In the genomic region with DNA sequence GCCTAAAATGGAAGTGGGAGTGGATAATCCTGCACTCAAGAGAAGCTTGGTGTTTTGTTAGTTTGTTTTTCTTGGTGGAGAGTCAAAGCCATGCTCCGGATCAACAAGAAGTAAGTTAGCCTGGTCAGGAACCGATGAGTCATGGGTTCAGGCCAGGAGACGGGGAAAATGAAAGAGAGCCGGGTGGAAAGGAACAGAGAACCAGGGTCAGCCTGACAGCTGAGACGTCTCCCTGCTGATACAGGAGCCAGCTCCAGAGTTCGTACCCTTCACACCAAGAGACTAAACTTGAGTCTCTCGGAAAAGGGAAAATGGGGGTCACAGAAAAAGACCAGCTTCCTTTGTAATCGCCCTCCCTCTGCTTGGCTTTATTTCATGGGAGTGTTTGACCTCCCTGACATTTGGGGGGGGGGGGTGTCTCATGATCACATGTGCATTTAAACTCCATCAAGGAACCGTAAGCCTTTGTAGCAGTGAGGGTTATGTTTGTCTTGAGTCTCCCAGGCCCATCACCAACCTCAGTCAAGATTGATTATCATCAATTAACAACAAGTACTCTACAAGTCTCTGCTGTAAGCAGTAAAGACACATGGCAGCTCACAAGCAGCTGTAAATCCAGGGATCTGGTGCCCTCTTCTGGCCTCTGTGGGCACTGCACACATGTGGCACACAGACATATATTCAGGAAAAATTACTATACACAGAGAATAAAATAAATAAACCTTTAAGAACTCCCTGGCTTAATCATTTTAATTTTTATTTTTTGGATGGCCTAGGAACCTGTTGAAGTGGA, we compare ENCODE assay signal across 8 mouse cellular contexts. TPM values are rescaled to one million over a fixed set of nuclear protein-coding genes. Genes with fewer than 3 reads are reported as not detected.
DNase-seq lines count a peak whose midpoint lies in the region; ATAC-seq lines count a peak whose summit lies in the region.

No protein-coding gene starts in this region.

- H3K9ac ChIP-seq in midbrain, embryonic 16.5 days (ENCODE audit: low read depth, low read length), result no peak overlapping the region
- no peak overlapping the region for H3K9ac ChIP-seq in hindbrain, embryonic 16.5 days (ENCODE audit: low read depth, low read length)

- no peaks in the 10 kb centered on the region for H3K27me3 ChIP-seq in midbrain, embryonic 10.5 days (ENCODE audit: low read depth, poor library complexity, severe bottlenecking)
- no peaks in the 10 kb centered on the region for H3K27me3 ChIP-seq in midbrain, embryonic 16.5 days (ENCODE audit: control insufficient read depth, insufficient read depth, low read depth, low read length)
- no peaks in the 10 kb centered on the region for H3K27me3 ChIP-seq in embryonic facial prominence, embryonic 10.5 days (replicated peaks; ENCODE audit: low read depth, poor library complexity, severe bottlenecking)
- no peaks in the 10 kb centered on the region for H3K27me3 ChIP-seq in hindbrain, embryonic 16.5 days (replicated peaks; ENCODE audit: control insufficient read depth, insufficient read depth, low read length)
- no peaks in the 10 kb centered on the region for H3K27me3 ChIP-seq in limb, embryonic 10.5 days (ENCODE audit: low read depth, poor library complexity, severe bottlenecking)

- DNase-seq in midbrain, embryonic 10.5 days (ENCODE audit: low spot score), result peak; percentile 78
- DNase-seq in adipocyte (ENCODE audit: low spot score), result peak; percentile 38
- peak; percentile 83 for DNase-seq in embryonic facial prominence, embryonic 10.5 days (ENCODE audit: low spot score)
- peak; percentile 86 for DNase-seq in limb, embryonic 10.5 days (ENCODE audit: low spot score)
- DNase-seq in thymus, postnatal 4 days, result peak; percentile 87

- H3K9me3 ChIP-seq in midbrain, embryonic 10.5 days (replicated peaks), result peaks cover 13% of the 10 kb centered on the region; the same call in 1 of the 2 replicates
- H3K9me3 ChIP-seq in midbrain, embryonic 16.5 days (replicated peaks; ENCODE audit: control insufficient read depth, low read length, poor library complexity, severe bottlenecking), result no peaks in the 10 kb centered on the region
- peaks cover 14% of the 10 kb centered on the region; the same call in 1 of the 2 replicates for H3K9me3 ChIP-seq in embryonic facial prominence, embryonic 10.5 days
- H3K9me3 ChIP-seq in hindbrain, embryonic 16.5 days (ENCODE audit: control insufficient read depth, low read length), result no peaks in the 10 kb centered on the region
- H3K9me3 ChIP-seq in limb, embryonic 10.5 days (replicated peaks), result no peaks in the 10 kb centered on the region

- ATAC-seq in midbrain, embryonic 16.5 days, result no peak
- ATAC-seq in hindbrain, embryonic 16.5 days, result 0 out of 2 replicates have a peak, but pooled peaks have one; percentile 50
- peak; percentile 58; the same call in 1 of the 2 replicates for ATAC-seq in neutrophil, adult 5-6 weeks (ENCODE audit: extremely low read depth, insufficient number of reproducible peaks, low FRiP score, poor library complexity, severe bottlenecking)

- H3K4me2 ChIP-seq in midbrain, embryonic 16.5 days (ENCODE audit: low read length), result no peak overlapping the region
- H3K4me2 ChIP-seq in hindbrain, embryonic 16.5 days (ENCODE audit: low read length), result no peak overlapping the region

- WGBS in midbrain, embryonic 10.5 days, result 75% methylated on average over 9 of the region's 9 CpGs
- 73% methylated on average over 9 of the region's 9 CpGs for WGBS in midbrain, embryonic 16.5 days
- WGBS in embryonic facial prominence, embryonic 10.5 days, result 65% methylated on average over 9 of the region's 9 CpGs
- WGBS in hindbrain, embryonic 16.5 days, result 66% methylated on average over 9 of the region's 9 CpGs
- WGBS in limb, embryonic 10.5 days, result 68% methylated on average over 9 of the region's 9 CpGs

- peaks cover 6% of the 10 kb centered on the region; the same call in 1 of the 2 replicates for H3K4me1 ChIP-seq in midbrain, embryonic 10.5 days
- H3K4me1 ChIP-seq in midbrain, embryonic 16.5 days (ENCODE audit: control insufficient read depth, insufficient read depth, low read length), result no peaks in the 10 kb centered on the region
- 0 out of 2 replicates have a peak, but pooled peaks cover 5% of the 10 kb centered on the region for H3K4me1 ChIP-seq in embryonic facial prominence, embryonic 10.5 days
- no peaks in the 10 kb centered on the region for H3K4me1 ChIP-seq in hindbrain, embryonic 16.5 days (ENCODE audit: control insufficient read depth, insufficient read depth, low read depth, low read length)
- no peaks in the 10 kb centered on the region for H3K4me1 ChIP-seq in limb, embryonic 10.5 days

- H3K36me3 ChIP-seq in midbrain, embryonic 10.5 days, result no peaks in the 10 kb centered on the region
- H3K36me3 ChIP-seq in midbrain, embryonic 16.5 days (ENCODE audit: control insufficient read depth, insufficient read depth, low read length), result no peaks in the 10 kb centered on the region
- no peaks in the 10 kb centered on the region for H3K36me3 ChIP-seq in embryonic facial prominence, embryonic 10.5 days (replicated peaks)
- no peaks in the 10 kb centered on the region for H3K36me3 ChIP-seq in hindbrain, embryonic 16.5 days (ENCODE audit: control insufficient read depth, insufficient read depth, low read length)
- no peaks in the 10 kb centered on the region for H3K36me3 ChIP-seq in limb, embryonic 10.5 days

- H3K4me3 ChIP-seq in midbrain, embryonic 10.5 days, result no peak overlapping the region
- no peak overlapping the region for H3K4me3 ChIP-seq in midbrain, embryonic 16.5 days (ENCODE audit: low read depth, low read length)
- no peak overlapping the region for H3K4me3 ChIP-seq in embryonic facial prominence, embryonic 10.5 days
- no peak overlapping the region for H3K4me3 ChIP-seq in hindbrain, embryonic 16.5 days (ENCODE audit: low read length)
- no peak overlapping the region for H3K4me3 ChIP-seq in limb, embryonic 10.5 days

- no peak overlapping the region for H3K27ac ChIP-seq in midbrain, embryonic 10.5 days (replicated peaks)
- H3K27ac ChIP-seq in midbrain, embryonic 16.5 days (ENCODE audit: low read length), result no peak overlapping the region
- H3K27ac ChIP-seq in embryonic facial prominence, embryonic 10.5 days (replicated peaks), result no peak overlapping the region
- no peak overlapping the region for H3K27ac ChIP-seq in hindbrain, embryonic 16.5 days (ENCODE audit: low read depth, low read length)
- H3K27ac ChIP-seq in limb, embryonic 10.5 days, result no peak overlapping the region

RNA-seq across cellular contexts. Expression of a gene that starts 59.7 kb away (rescaled TPM):
- polyA plus RNA-seq in midbrain, embryonic 10.5 days (2016; fragmentation: Nextera tagmentation; extraction: Ambion mirVana), result 131 and 136 TPM in 2 replicates
- polyA plus RNA-seq in midbrain, embryonic 16.5 days (2015; fragmentation: Nextera tagmentation; extraction: Ambion mirVana), result 10.1 and 11.2 TPM in 2 replicates
- 108 and 110 TPM in 2 replicates for polyA plus RNA-seq in embryonic facial prominence, embryonic 10.5 days (2016; fragmentation: Nextera tagmentation; extraction: Ambion mirVana)
- polyA plus RNA-seq in hindbrain, embryonic 16.5 days (2015; fragmentation: Nextera tagmentation; extraction: Ambion mirVana), result 16.1 and 17.1 TPM in 2 replicates
- polyA plus RNA-seq in limb, embryonic 10.5 days (2016; fragmentation: Nextera tagmentation; extraction: Ambion mirVana), result 78.5 and 93.0 TPM in 2 replicates
- 0.12 and 0.23 TPM in 2 replicates for total RNA-seq in neutrophil, adult 5-6 weeks (2017)
